Mouse (Mus musculus) c-Kit-negative CD71-positive TER-119-positive erythroid progenitor cells, embryonic 14.5 days (primary cell): ENCODE measurements around the gene Oaf.

Experiments used
- DNase-seq: peaks from one replicate; pipeline ENCODE4 v3.0.0-alpha.2; 2013; ENCODE audit warnings: low read depth, low spot score

Oaf gene

GRCm38 (mm10) chr9:43239712-43240593 lies at the start of gene Oaf:
Gene Oaf, minus strand, starts transcription at chr9:43239911.
- peak; percentile 70 for DNase-seq

- no peak for DNase-seq
These were observed 47.2 kb upstream of the Oaf start for GRCm38 (mm10) chr9:43286870-43287269.

- no peak for DNase-seq
These were observed 45.6 kb upstream of the Oaf start for GRCm38 (mm10) chr9:43285281-43285680.

GRCm38 (mm10) chr9:43284284-43284683 lies 44.6 kb upstream of the Oaf start:
- peak; percentile 51 for DNase-seq

GRCm38 (mm10) chr9:43273735-43274134 lies 34.0 kb upstream of the Oaf start:
- no peak for DNase-seq

- DNase-seq, result no peak
These were observed 32.2 kb upstream of the Oaf start for GRCm38 (mm10) chr9:43271761-43272518.

- DNase-seq, result no peak
These were observed 31.1 kb upstream of the Oaf start for GRCm38 (mm10) chr9:43270723-43271252.

GRCm38 (mm10) chr9:43269166-43269565 lies 29.5 kb upstream of the Oaf start:
- DNase-seq, result no peak

GRCm38 (mm10) chr9:43267357-43267756 lies 27.6 kb upstream of the Oaf start:
- peak; percentile 47 for DNase-seq

- no peak for DNase-seq
These were observed 25.5 kb upstream of the Oaf start for GRCm38 (mm10) chr9:43265194-43265593.

- DNase-seq, result no peak
These were observed 24.3 kb upstream of the Oaf start for GRCm38 (mm10) chr9:43263946-43264451.

GRCm38 (mm10) chr9:43262811-43263550 lies 23.3 kb upstream of the Oaf start:
- no peak for DNase-seq

- no peak for DNase-seq
These were observed 22.7 kb upstream of the Oaf start for GRCm38 (mm10) chr9:43262390-43262789.

- DNase-seq, result no peak
These were observed 22.2 kb upstream of the Oaf start for GRCm38 (mm10) chr9:43261941-43262340.

- DNase-seq, result no peak
These were observed 21.6 kb upstream of the Oaf start for GRCm38 (mm10) chr9:43261124-43261907.

GRCm38 (mm10) chr9:43260661-43261060 lies 20.9 kb upstream of the Oaf start:
- DNase-seq, result no peak

GRCm38 (mm10) chr9:43253271-43253681 lies 13.6 kb upstream of the Oaf start:
- no peak for DNase-seq

- DNase-seq, result no peak
These were observed 13.1 kb upstream of the Oaf start for GRCm38 (mm10) chr9:43252790-43253189.

GRCm38 (mm10) chr9:43251786-43252185 lies 12.1 kb upstream of the Oaf start:
- DNase-seq, result no peak

GRCm38 (mm10) chr9:43246738-43247180 lies 7.0 kb upstream of the Oaf start:
- no peak for DNase-seq
